Mouse (Mus musculus): ENCODE measurements at regions not wholly inside any gene's neighbourhood (a gene's known extent, or its start where the extent isn't known, plus 50 kb on each side); places are given as distances from the start of the nearest gene placed in this dataset.
A peak's percentile ranks its signal among the peaks of the same experiment; 100 is the strongest.

GRCm38 (mm10) chr4:93935692-93936091 is 600.4 kb upstream of the Tusc1 start:
- DNase-seq (ENCODE audit: low spot score in 2 of 2) = no peak

GRCm38 (mm10) chr4:93927117-93927516 is 591.8 kb upstream of the Tusc1 start:
- no peak for DNase-seq (ENCODE audit: low spot score in 2 of 2)

- DNase-seq (ENCODE audit: low spot score in 2 of 2) = no peak
Measured at GRCm38 (mm10) chr4:93924402-93924801, 589.1 kb upstream of the Tusc1 start.

- DNase-seq (ENCODE audit: low spot score in 2 of 2) = no peak
Measured at GRCm38 (mm10) chr4:93886631-93887030, 551.3 kb upstream of the Tusc1 start.

GRCm38 (mm10) chr4:93881318-93881717 is 546.0 kb upstream of the Tusc1 start:
- no peak for DNase-seq (ENCODE audit: low spot score in 2 of 2)

- DNase-seq (ENCODE audit: low spot score in 2 of 2) = no peak
Measured at GRCm38 (mm10) chr4:93879351-93879872, 544.1 kb upstream of the Tusc1 start.

GRCm38 (mm10) chr4:93873271-93873670 is 538.0 kb upstream of the Tusc1 start:
- no peak for DNase-seq (ENCODE audit: low spot score in 2 of 2)

- DNase-seq (ENCODE audit: low spot score in 2 of 2) = no peak
Measured at GRCm38 (mm10) chr4:93853451-93853850, 518.1 kb upstream of the Tusc1 start.

- DNase-seq (ENCODE audit: low spot score in 2 of 2) = no peak
Measured at GRCm38 (mm10) chr4:93849178-93849577, 513.9 kb upstream of the Tusc1 start.

- no peak for DNase-seq (ENCODE audit: low spot score in 2 of 2)
Measured at GRCm38 (mm10) chr4:93830701-93831100, 495.4 kb upstream of the Tusc1 start.

GRCm38 (mm10) chr4:93793104-93793503 is 457.8 kb upstream of the Tusc1 start:
- no peak for DNase-seq (ENCODE audit: low spot score in 2 of 2)

- no peak for DNase-seq (ENCODE audit: low spot score in 2 of 2)
Measured at GRCm38 (mm10) chr4:93790157-93790556, 454.8 kb upstream of the Tusc1 start.

- no peak for DNase-seq (ENCODE audit: low spot score in 2 of 2)
Measured at GRCm38 (mm10) chr4:93754497-93754896, 419.2 kb upstream of the Tusc1 start.

- DNase-seq (ENCODE audit: low spot score in 2 of 2) = no peak
Measured at GRCm38 (mm10) chr4:93746326-93746725, 411.0 kb upstream of the Tusc1 start.

- peak in 1 of 2 experiments; percentile 5 for DNase-seq (ENCODE audit: low spot score in 2 of 2)
Measured at GRCm38 (mm10) chr4:93713711-93714110, 378.4 kb upstream of the Tusc1 start.

GRCm38 (mm10) chr4:93676403-93677039 is 341.2 kb upstream of the Tusc1 start:
- no peak for DNase-seq (ENCODE audit: low spot score in 2 of 2)

GRCm38 (mm10) chr4:93675739-93676402 is 340.6 kb upstream of the Tusc1 start:
- DNase-seq (ENCODE audit: low spot score in 2 of 2) = no peak

- no peak for DNase-seq (ENCODE audit: low spot score in 2 of 2)
Measured at GRCm38 (mm10) chr4:93669050-93669449, 333.7 kb upstream of the Tusc1 start.

- DNase-seq (ENCODE audit: low spot score in 2 of 2) = no peak
Measured at GRCm38 (mm10) chr4:93664293-93664692, 329.0 kb upstream of the Tusc1 start.

GRCm38 (mm10) chr4:93638207-93638606 is 302.9 kb upstream of the Tusc1 start:
- DNase-seq (ENCODE audit: low spot score in 2 of 2) = no peak

- no peak for DNase-seq (ENCODE audit: low spot score in 2 of 2)
Measured at GRCm38 (mm10) chr4:93598474-93598873, 263.2 kb upstream of the Tusc1 start.

- DNase-seq (ENCODE audit: low spot score in 2 of 2) = no peak
Measured at GRCm38 (mm10) chr4:93584328-93584727, 249.0 kb upstream of the Tusc1 start.
